8 mouse cellular contexts compared by ENCODE assay signal in the genomic region with DNA sequence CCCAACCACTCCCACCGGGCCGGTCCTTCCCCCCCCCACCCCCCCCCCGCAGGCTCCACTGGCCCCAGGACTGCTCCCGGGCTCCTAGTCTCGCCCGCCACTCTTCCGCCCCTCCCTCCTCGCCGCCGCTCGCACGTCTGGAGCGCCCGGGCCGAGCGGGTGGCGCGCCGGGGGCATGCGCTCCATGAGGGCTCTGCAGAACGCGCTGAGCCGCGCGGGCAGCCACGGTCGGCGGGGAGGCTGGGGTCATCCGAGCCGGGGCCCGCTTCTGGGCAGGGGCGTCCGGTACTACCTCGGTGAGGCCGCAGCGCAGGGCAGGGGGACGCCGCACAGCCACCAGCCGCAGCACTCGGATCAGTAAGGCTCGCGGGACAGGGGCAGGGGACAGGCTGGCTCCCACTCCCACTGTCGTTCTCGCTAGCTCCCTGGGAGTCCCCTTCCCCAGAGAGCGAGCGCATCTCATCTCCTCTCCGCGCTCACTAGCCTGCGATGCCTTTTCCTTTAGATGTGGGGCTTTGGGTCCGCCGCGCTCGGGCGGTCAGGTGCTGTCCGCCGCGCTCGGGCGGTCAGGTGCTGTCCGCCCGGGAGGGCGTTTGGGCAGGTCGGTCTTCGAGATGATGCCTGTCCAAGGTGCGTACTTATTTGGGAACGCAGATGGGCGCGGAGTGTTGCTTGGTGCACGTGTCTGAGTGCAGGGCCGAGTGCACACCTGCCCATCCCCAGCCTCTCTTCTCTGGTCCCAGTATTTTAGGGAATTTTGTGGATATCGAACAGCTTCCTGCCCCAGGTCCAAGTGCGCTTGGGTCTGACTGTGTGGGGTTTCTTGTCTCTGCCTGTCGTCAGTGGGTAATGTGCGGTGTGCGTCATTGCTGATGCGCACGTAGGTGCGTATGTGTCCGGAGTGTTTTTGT. TPM values are rescaled to one million over a fixed set of nuclear protein-coding genes. Genes with fewer than 3 reads are reported as not detected.
A peak's percentile ranks its signal among the peaks of the same experiment; 100 is the strongest.
DNase-seq lines count a peak whose midpoint lies in the region; ATAC-seq lines count a peak whose summit lies in the region.

No protein-coding gene starts in this region.

- peak overlapping the region; percentile 100 for H3K4me2 ChIP-seq in forebrain, embryonic 15.5 days (replicated peaks)
- H3K4me2 ChIP-seq in midbrain, embryonic 13.5 days (replicated peaks) = peak overlapping the region; percentile 75

- H3K36me3 ChIP-seq in forebrain, embryonic 15.5 days = no peaks in the 10 kb centered on the region
- H3K36me3 ChIP-seq in midbrain, embryonic 13.5 days = no peaks in the 10 kb centered on the region

- peak; percentile 91 for ATAC-seq in forebrain, embryonic 15.5 days (replicated peaks)
- peak; percentile 93 for ATAC-seq in midbrain, embryonic 13.5 days

- H3K27ac ChIP-seq in forebrain, embryonic 15.5 days (replicated peaks) = no peak overlapping the region
- 0 out of 2 replicates have a peak overlapping the region, but pooled peaks have one; percentile 25 for H3K27ac ChIP-seq in midbrain, embryonic 13.5 days

- H3K9ac ChIP-seq in forebrain, embryonic 15.5 days (replicated peaks) = peak overlapping the region; percentile 72
- H3K9ac ChIP-seq in midbrain, embryonic 13.5 days (replicated peaks) = peak overlapping the region; percentile 65

- peak overlapping the region; percentile 74 for H3K4me3 ChIP-seq in forebrain, embryonic 15.5 days
- H3K4me3 ChIP-seq in midbrain, embryonic 13.5 days (replicated peaks) = peak overlapping the region; percentile 74

- WGBS in forebrain, embryonic 15.5 days = under 1% methylated on average over 73 of the region's 79 CpGs
- WGBS in midbrain, embryonic 13.5 days = 2% methylated on average over 67 of the region's 79 CpGs

- DNase-seq in gastrocnemius, postnatal 10 days = peak; percentile 62
- DNase-seq in gastrocnemius, adult 8-10 months (ENCODE audit: low spot score in 2 of 2) = no peak
- peak; percentile 36 for DNase-seq in urinary bladder, postnatal 25 days (ENCODE audit: low spot score)
- DNase-seq in urinary bladder, postnatal 36 days (ENCODE audit: low spot score in 2 of 2) = no peak
- peak; percentile 46 for DNase-seq in layer of hippocampus, adult 9-11 months
- no peak for DNase-seq in urinary bladder, adult 2 months (ENCODE audit: low spot score)

- peaks cover 13% of the 10 kb centered on the region for H3K4me1 ChIP-seq in forebrain, embryonic 15.5 days
- peaks cover 9% of the 10 kb centered on the region for H3K4me1 ChIP-seq in midbrain, embryonic 13.5 days (replicated peaks)

- no peaks in the 10 kb centered on the region for H3K9me3 ChIP-seq in forebrain, embryonic 15.5 days
- no peaks in the 10 kb centered on the region for H3K9me3 ChIP-seq in midbrain, embryonic 13.5 days

- H3K27me3 ChIP-seq in forebrain, embryonic 15.5 days = peaks cover 16% of the 10 kb centered on the region
- peaks cover 31% of the 10 kb centered on the region for H3K27me3 ChIP-seq in midbrain, embryonic 13.5 days

RNA-seq across cellular contexts. Expression of gene Gls2, which starts 0.5 kb away (rescaled TPM):
- total RNA-seq in gastrocnemius, postnatal 10 days (2021) = 1 to 10 TPM; 1.1 to 1.4 TPM
- total RNA-seq in gastrocnemius, adult 8-10 months (2022) = under 1 TPM; 0.36 to 0.97 (median 0.58) TPM
- 0.57 and 0.64 TPM in 2 replicates for polyA plus RNA-seq in forebrain, embryonic 15.5 days (2015; fragmentation: Nextera tagmentation; extraction: Ambion mirVana)
- 1.1 and 1.4 TPM in 2 replicates for polyA plus RNA-seq in midbrain, embryonic 13.5 days (2015; fragmentation: Nextera tagmentation; extraction: Ambion mirVana)
- 1.5 TPM in 2 replicates for polyA plus RNA-seq in urinary bladder, adult 2 months (2012; rRNA removed)

RNA-seq across cellular contexts. Expression of gene Rbms2, which starts 14.7 kb away (rescaled TPM):
- total RNA-seq in gastrocnemius, postnatal 10 days (2021) = 10 to 100 TPM; 64.2 to 65.3 TPM
- 10 to 100 TPM; 53.5 to 63.6 (median 60.7) TPM for total RNA-seq in gastrocnemius, adult 8-10 months (2022)
- 7.9 and 9.0 TPM in 2 replicates for polyA plus RNA-seq in forebrain, embryonic 15.5 days (2015; fragmentation: Nextera tagmentation; extraction: Ambion mirVana)
- polyA plus RNA-seq in midbrain, embryonic 13.5 days (2015; fragmentation: Nextera tagmentation; extraction: Ambion mirVana) = 9.8 and 10.9 TPM in 2 replicates
- polyA plus RNA-seq in urinary bladder, adult 2 months (2012; rRNA removed) = 88.2 and 97.5 TPM in 2 replicates

RNA-seq across cellular contexts. Expression of gene Spryd4, which starts 16.8 kb away (rescaled TPM):
- total RNA-seq in gastrocnemius, postnatal 10 days (2021) = 10 to 100 TPM; 36.9 to 37.7 TPM
- 10 to 100 TPM; 30.5 to 33.5 (median 32.4) TPM for total RNA-seq in gastrocnemius, adult 8-10 months (2022)
- polyA plus RNA-seq in forebrain, embryonic 15.5 days (2015; fragmentation: Nextera tagmentation; extraction: Ambion mirVana) = 19.1 and 19.8 TPM in 2 replicates
- polyA plus RNA-seq in midbrain, embryonic 13.5 days (2015; fragmentation: Nextera tagmentation; extraction: Ambion mirVana) = 19.6 and 21.2 TPM in 2 replicates
- polyA plus RNA-seq in urinary bladder, adult 2 months (2012; rRNA removed) = 12.1 and 14.4 TPM in 2 replicates

RNA-seq across cellular contexts. Expression of gene Mip, which starts 30.8 kb away (rescaled TPM):
- total RNA-seq in gastrocnemius, postnatal 10 days (2021) = not detected
- not detected for total RNA-seq in gastrocnemius, adult 8-10 months (2022)
- polyA plus RNA-seq in forebrain, embryonic 15.5 days (2015; fragmentation: Nextera tagmentation; extraction: Ambion mirVana) = 0.19 TPM in 1 of 2 replicates, not detected in the other
- 0.16 and 0.32 TPM in 2 replicates for polyA plus RNA-seq in midbrain, embryonic 13.5 days (2015; fragmentation: Nextera tagmentation; extraction: Ambion mirVana)
- not detected in 2 replicates for polyA plus RNA-seq in urinary bladder, adult 2 months (2012; rRNA removed)

RNA-seq across cellular contexts. Expression of gene Timeless, which starts 37.1 kb away (rescaled TPM):
- 1 to 10 TPM; 7.5 to 8.8 TPM for total RNA-seq in gastrocnemius, postnatal 10 days (2021)
- total RNA-seq in gastrocnemius, adult 8-10 months (2022) = 1 to 10 TPM; 1.4 to 1.9 (median 1.7) TPM
- polyA plus RNA-seq in forebrain, embryonic 15.5 days (2015; fragmentation: Nextera tagmentation; extraction: Ambion mirVana) = 32.0 and 35.8 TPM in 2 replicates
- polyA plus RNA-seq in midbrain, embryonic 13.5 days (2015; fragmentation: Nextera tagmentation; extraction: Ambion mirVana) = 27.7 and 28.6 TPM in 2 replicates
- polyA plus RNA-seq in urinary bladder, adult 2 months (2012; rRNA removed) = 6.4 and 6.7 TPM in 2 replicates

Comparison
In these comparisons a context has a peak if more than half of its experiments do, and no peak if none do; other contexts are left out.
1. DNase-seq: peak in gastrocnemius, postnatal 10 days (single experiment), urinary bladder, postnatal 25 days (single experiment) and layer of hippocampus, adult 9-11 months (single experiment); none in gastrocnemius, adult 8-10 months (0 of 2), urinary bladder, postnatal 36 days (0 of 2) and urinary bladder, adult 2 months (single experiment).